Mouse (Mus musculus): ENCODE results near the gene Noc3l. TPM values are rescaled to one million over a fixed set of nuclear protein-coding genes. Genes with fewer than 3 reads are reported as not detected.

The Noc3l gene
- 1 to 10 TPM; 6.2 to 8.0 (median 7.1) TPM for total RNA-seq (2022)

DNA sequence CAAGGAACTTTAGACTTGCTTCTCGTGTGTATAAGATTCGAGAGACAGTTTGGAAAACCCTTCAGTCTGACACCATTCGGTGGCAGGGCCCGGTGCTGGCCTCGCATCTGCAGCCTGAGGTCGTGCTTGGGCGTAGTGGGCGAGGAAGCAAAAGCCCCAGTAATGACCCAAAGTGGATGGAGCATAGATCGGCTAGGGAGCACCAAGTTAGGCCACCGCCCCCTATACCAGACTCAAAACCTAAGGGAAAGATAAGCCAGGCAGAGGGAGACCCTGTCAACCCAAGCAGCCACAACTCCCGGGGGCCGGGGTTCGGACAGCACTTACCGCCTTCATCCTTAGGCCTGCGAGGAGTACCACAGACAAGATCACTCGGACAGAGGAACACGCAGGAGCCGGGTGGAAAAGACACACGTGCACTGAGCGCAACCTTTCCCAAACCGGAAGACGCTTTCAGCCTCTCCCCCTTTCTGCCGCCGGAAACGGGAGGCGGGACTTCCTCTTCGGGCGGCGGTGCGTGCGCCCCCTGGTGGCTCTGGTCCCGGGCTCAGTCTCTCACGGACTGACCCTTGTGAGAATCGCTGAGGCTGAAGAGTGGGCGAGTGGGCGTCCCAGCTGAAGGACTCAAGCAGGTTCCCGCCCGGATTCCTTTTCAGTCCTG lies at the start of gene Noc3l:
Noc3l (minus strand) TSS at position 472 of the 661 bp plus-strand sequence.
- DNase-seq (ENCODE audit: low spot score in 2 of 2): peak; percentile 80 to 88

DNA sequence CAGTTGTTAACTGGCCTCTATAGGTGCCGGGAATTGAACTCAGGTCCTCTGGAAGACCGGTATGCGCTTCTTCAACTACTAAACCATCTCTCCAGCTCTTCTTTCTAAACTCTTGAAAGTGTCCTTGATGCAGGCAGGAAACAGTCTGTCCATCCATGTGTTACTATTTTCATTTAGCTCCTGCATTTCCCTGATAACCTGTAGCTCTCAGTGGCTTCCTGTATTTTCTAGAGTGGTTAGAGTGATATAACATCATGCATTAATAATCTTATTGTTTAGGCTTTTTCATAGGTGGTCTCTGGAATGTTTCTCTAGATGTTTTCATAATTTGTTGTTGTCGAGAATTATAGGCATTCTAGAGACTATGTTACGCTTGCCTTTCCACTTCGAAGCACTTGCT lies 43.5 kb upstream of the Noc3l start:
- no peak for DNase-seq (ENCODE audit: low spot score in 2 of 2)

DNA sequence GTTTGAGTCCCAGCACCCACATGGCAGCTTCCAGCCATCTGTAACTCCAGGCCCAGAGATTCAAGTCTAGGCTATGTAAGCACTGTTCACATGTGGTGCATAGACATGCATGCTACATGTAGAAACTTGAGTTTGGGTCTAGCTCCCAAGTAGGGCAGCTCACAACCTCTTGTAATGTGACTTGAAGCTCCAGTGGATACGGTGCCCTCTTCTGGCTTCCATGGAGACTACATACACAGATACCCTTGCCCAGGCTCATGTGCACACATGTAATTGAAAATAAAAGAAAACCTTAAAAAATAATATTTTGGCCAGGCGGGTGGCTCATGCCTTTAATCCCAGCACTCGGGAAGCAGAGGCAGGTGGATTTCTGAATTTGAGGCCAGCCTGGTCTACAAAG lies 39.2 kb upstream of the Noc3l start:
- no peak for DNase-seq (ENCODE audit: low spot score in 2 of 2)

DNA sequence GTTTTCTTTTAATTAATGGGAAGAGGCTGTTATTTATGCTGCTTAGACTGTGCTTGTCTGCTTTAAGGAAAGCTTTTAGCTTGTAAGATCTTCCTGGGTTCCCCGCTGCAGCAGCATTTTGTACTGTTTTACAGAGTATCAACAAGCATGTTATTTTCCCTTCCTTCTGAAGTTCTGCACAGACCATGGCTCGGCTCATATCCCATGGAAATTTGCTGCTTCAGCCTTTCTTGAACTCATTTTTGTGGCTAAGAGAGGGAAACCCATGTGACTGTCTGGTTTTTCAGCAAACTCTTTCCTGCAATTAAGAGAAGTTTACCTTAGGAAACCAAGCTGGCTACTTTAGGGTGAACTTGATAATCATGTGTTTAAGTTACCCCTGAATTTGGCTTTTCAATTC lies 27.3 kb upstream of the Noc3l start:
- no peak for DNase-seq (ENCODE audit: low spot score in 2 of 2)

DNA sequence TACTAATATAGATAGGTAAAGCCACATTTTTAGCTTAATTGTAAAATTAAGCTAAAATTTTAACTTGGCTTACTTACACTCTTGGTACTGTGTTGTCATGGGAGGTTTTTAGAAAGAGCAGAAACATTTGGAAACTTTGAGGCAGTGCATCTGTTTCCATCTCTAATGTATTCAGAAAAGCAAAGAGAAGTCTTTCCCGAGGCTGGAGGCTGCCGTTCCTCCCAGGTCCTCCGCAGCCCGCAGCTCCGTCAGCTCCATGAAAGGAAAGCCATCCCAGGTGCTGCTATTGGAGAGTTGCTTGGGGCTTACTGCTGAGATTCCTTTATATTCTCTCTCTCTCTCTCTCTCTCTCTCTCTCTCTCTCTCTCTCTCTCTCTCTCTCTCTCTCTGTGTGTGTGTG lies 25.8 kb upstream of the Noc3l start:
- no peak for DNase-seq (ENCODE audit: low spot score in 2 of 2)

DNA sequence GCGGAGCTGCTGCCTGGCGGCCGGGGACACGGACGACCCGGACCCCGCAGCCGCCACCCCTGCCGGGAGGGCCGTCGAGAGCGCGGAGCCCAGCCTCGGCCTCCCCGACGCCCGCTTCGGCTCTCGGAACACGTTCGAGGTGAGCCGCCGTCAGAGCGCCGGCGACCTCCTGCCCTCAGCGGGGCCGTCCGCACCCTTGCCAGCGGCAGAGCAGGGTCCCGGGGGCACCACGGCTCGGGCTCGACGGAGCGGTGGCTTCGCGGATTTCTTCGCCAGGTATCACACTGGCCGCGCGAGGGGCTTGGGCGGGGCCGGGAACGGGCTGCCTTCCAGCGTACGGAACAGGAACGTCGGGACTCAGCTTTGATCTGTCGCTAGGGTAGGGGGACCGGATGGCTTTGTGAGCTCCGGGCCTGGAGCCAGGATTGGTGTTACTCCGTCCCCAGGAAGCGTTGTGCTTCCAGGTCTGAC lies 18.2 kb upstream of the Noc3l start:
- peak; percentile 10 to 16 for DNase-seq (ENCODE audit: low spot score in 2 of 2)

DNA sequence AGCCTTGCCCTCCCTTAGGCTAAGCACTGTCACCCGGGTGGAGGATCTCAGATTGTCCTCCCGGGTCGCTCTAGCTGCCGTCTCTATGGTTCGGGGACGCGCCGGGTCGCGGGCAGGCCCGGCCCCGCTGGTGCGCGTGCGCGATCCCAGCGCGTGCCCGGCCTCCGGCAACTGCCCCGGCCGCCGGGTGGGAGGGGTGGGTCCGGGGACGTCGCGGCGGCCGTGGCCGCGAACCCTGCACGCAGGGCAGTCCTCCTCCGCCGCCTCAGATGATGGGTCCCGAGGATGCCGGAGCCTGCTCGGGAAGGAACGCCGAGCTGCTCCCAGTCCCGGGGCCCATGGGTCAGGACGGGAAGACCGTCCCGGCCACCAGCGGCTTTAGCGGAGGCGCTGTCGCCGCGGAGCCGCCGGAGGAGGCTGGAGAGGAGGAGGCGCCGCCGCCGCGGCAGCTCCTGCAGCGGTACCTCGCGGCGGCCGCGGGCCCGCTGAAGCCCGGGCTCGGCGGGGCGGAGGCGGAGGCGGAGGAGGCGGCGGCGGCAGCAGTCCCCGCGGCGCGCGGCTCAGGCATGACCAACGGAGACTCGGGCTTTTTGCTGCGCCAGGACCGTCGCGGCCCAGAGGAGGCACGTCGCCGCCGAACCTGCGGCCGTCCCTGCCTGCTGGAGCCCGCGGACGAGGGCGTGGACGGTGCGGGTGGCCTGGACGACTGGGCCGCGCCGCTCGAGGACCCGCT lies 17.6 kb upstream of the Noc3l start, which contains the start of gene Tbc1d12:
Tbc1d12 (plus strand) TSS at position 142 of the 733 bp plus-strand sequence.
- peak; percentile 87 to 88 for DNase-seq (ENCODE audit: low spot score in 2 of 2)

- DNase-seq (ENCODE audit: low spot score in 2 of 2): no peak
Measured at GRCm38 (mm10) chr19:38836084-38836437, 17.0 kb upstream of the Noc3l start.

DNA sequence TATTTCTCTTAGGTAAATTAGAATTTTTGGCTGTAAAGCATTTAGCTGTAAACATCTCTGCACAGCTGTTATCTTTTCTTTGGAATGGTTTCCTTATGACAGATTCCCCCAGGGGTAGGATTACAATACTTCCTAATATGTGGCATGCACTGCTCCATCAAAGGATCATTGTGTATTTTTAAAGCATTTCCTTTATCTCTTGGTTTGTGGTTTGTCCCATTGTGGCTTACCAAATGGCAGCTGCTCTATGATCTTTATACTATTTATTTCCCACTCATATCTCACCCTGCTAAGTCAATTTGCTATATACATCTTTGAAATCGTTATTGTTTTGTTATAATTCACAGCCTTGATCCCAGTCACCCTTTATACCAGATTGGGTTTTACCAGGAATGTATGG lies 14.2 kb upstream of the Noc3l start:
- DNase-seq (ENCODE audit: low spot score in 2 of 2): no peak

DNA sequence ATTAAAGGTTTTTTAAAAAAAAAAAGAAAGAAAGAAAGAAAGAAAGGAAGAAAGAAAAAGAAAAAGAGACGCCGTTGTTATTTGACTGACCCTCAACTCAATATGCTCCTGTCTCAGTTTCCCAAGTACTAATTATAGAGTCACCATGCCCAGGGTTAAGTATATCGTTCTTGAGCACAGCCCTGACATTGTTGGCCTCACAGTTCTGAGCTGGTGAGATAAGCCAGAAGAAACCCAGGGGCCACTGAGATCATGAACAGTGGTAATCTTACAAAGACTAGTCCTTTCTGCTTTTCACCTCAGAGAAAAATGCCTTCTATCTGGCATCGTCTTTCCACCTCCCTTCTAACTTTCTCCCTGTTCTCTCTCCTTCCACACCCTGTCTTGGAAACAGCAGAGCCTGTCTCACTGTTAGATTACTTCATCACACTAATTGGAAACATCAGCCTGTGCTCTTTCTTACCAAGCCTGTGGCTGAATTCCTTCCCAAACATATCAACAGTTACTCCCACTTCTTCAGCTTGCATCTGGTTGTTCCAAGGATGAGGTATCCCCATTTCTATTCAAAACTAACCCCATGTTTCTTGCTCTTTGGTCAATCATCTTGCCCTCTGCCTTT lies 1.3 kb upstream of the Noc3l start:
- no peak for DNase-seq (ENCODE audit: low spot score in 2 of 2)

GRCm38 (mm10) chr19:38819427-38819802 lies 378 bp upstream of the Noc3l start:
- DNase-seq (ENCODE audit: low spot score in 2 of 2): no peak

- no peak for DNase-seq (ENCODE audit: low spot score in 2 of 2)
Measured at GRCm38 (mm10) chr19:38818191-38818590, 846 bp downstream of the Noc3l start.

- peak; percentile 47 to 55 for DNase-seq (ENCODE audit: low spot score in 2 of 2)
Measured at GRCm38 (mm10) chr19:38798801-38799200, 20.2 kb downstream of the Noc3l start.

DNA sequence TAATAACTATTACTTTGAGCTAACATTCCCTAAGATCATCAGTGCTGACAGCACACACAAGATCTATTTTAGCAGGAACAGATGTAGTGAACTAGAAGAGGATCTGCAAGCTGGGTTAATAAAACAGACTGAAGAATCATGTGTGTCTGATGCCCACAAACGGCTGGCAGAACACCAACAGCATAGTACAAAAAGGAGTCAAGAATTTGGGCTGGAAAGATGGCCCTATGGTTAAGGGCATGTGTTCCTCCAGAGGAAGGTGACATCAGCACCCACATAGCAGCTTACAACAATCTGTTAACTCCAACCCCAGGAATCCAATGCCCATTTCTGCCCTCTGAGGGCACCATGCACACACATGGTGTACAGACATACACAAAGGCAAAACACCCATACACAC lies 20.7 kb downstream of the Noc3l start:
- DNase-seq (ENCODE audit: low spot score in 2 of 2): no peak

GRCm38 (mm10) chr19:38796546-38796945 lies 22.5 kb downstream of the Noc3l start:
- peak in 1 of 2 experiments; percentile 28 for DNase-seq (ENCODE audit: low spot score in 2 of 2)

- no peak for DNase-seq (ENCODE audit: low spot score in 2 of 2)
Measured at GRCm38 (mm10) chr19:38793563-38794045, 25.4 kb downstream of the Noc3l start.

DNA sequence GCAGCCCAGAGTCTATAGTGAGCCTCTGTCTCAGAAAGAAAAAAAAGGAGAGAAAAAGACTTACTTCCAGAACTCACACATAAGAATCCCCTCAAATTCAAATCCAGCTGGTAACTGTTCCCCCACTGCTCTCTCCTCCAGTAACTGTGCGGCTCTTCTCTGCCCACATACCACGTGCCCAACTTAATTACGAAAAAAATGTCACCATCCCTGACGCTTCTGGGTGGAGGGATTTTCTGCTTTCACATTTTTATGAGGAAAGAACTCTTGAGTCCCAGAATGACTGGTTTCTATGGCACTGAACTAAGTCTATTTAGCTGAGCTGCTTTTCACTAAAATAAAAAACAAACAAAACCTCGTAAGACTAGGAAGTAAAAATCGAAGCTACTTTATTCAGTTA lies 31.3 kb downstream of the Noc3l start:
- no peak for DNase-seq (ENCODE audit: low spot score in 2 of 2)

- no peak for DNase-seq (ENCODE audit: low spot score in 2 of 2)
Measured at GRCm38 (mm10) chr19:38783542-38783941, 35.5 kb downstream of the Noc3l start.

GRCm38 (mm10) chr19:38778805-38779204 lies 40.2 kb downstream of the Noc3l start:
- DNase-seq (ENCODE audit: low spot score in 2 of 2): no peak

GRCm38 (mm10) chr19:38775548-38775947 lies 43.5 kb downstream of the Noc3l start:
- peak in 1 of 2 experiments; percentile 19 for DNase-seq (ENCODE audit: low spot score in 2 of 2)

GRCm38 (mm10) chr19:38766306-38766705 lies 52.7 kb downstream of the Noc3l start:
- DNase-seq (ENCODE audit: low spot score in 2 of 2): no peak

DNA sequence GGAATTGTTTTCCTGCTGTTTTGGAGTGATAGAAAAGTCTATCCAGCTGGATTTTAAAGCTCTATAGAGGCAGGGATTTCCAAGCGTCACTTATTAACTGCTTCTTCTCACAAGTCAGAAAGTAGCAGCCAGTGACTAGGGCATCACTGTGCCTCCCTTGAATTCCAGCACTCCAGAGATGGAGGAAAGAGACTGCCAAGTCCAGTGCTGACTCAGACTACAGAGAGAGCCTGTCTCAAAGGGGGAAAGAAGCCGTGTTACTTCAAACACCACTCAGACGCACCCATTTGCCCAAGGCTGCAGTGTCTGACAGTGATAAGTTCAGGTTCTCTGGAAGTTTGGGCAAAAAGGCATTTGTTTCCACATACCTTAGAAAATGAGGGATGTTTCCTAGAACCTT lies 58.6 kb downstream of the Noc3l start:
- DNase-seq (ENCODE audit: low spot score in 2 of 2): no peak

Measured in gastrocnemius, adult 8-10 months (tissue).